Mouse (Mus musculus) stomach, embryonic 15.5 days (tissue): Measurements from ENCODE around the gene Klc1. TPM values are rescaled to one million over a fixed set of nuclear protein-coding genes. Genes with fewer than 3 reads are reported as not detected.

Experiments used
- ATAC-seq: fragments of 200-750 bp; cut with Nextera tagmentation; 2 replicates; pipeline ENCODE4 v1.8.0; 2017; ENCODE audit warnings: low read depth, moderate number of reproducible peaks, moderate TSS enrichment; ENCODE audit not compliant: insufficient read depth, low FRiP score
- H3K27ac ChIP-seq: fragments of 300-500 bp; sonication (generic); 2 replicates; pipeline ENCODE4 v1.5.1; 2015; ENCODE audit warnings: mild to moderate bottlenecking, inconsistent platforms
- H3K27me3 ChIP-seq: fragments of 300-500 bp; sonication (generic); replicated peaks from 2 replicates; pipeline ENCODE4 v1.6.1; 2015; ENCODE audit warnings: inconsistent platforms
- H3K36me3 ChIP-seq: fragments of 300-500 bp; sonication (generic); 2 replicates; pipeline ENCODE4 v1.6.1; 2015; ENCODE audit warnings: inconsistent platforms
- H3K4me1 ChIP-seq: fragments of 300-500 bp; sonication (generic); 2 replicates; pipeline ENCODE4 v1.6.1; 2015; ENCODE audit warnings: inconsistent platforms
- H3K4me2 ChIP-seq: fragments of 300-500 bp; sonication (generic); 2 replicates; pipeline ENCODE4 v1.6.1; 2015; ENCODE audit warnings: mild to moderate bottlenecking, inconsistent platforms
- H3K4me3 ChIP-seq: fragments of 300-500 bp; sonication (generic); replicated peaks from 2 replicates; pipeline ENCODE4 v1.5.1; 2015; ENCODE audit warnings: inconsistent platforms
- H3K9ac ChIP-seq: fragments of 300-500 bp; sonication (generic); 2 replicates; pipeline ENCODE4 v1.6.1; 2015; ENCODE audit warnings: inconsistent platforms
- H3K9me3 ChIP-seq: fragments of 300-500 bp; sonication (generic); 2 replicates; pipeline ENCODE4 v1.6.1; 2016; ENCODE audit warnings: inconsistent platforms
- WGBS: fragments of 180-500 bp; shearing (Covaris S2); methylation state at CpG from one replicate; pipeline ENCODE4 v1.1.7; 2015; 5-methylcytosine and 5-hydroxymethylcytosine counted together
- polyA plus RNA-seq: library from polyadenylated mRNA; unstranded; fragments of >200 nt; fragmentation: Nextera tagmentation; extraction: Ambion mirVana; gene quantifications from 2 replicates; pipeline ENCODE4 v1.2.1, GENCODE M21; 2015

Klc1 gene
- polyA plus RNA-seq, 1 experiment from 2014 or later, result 113 TPM

GRCm38 (mm10) chr12:111746091-111746490 lies 12.6 kb upstream of the Klc1 start:
- H3K9ac ChIP-seq, result no peak overlapping the region
- no peak overlapping the region for H3K4me3 ChIP-seq
- H3K9me3 ChIP-seq, result no peaks in the 10 kb centered on the region
- H3K4me1 ChIP-seq, result peaks cover 37% of the 10 kb centered on the region
- H3K27ac ChIP-seq, result peak overlapping the region; percentile 87
- H3K36me3 ChIP-seq, result no peaks in the 10 kb centered on the region
- peak; percentile 80 for ATAC-seq
- 37% methylated on average over 5 of the region's 5 CpGs for WGBS
- H3K4me2 ChIP-seq, result peak overlapping the region; percentile 19; the same call in 1 of the 2 replicates
- H3K27me3 ChIP-seq, result no peaks in the 10 kb centered on the region

DNA sequence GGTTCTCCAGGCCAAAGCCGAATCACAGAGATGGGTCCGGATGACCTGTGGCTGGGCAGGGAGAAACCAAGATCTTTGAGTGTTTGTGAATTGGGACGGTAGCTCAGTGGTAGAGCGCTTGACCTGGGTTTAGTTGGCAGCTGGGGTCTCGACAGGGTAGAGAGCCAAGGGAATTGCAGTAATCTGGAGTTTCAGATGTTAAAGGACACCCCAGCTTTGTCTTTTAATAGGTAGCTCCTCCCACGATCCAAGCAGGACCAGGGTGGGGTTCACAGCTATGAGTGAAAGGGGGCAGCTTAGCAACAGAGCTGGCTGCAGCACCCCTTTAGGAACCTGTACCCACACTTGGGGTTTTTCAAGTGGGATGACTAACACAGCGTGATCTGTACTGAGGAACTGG lies 11.2 kb upstream of the Klc1 start:
- H3K27me3 ChIP-seq, result no peaks in the 10 kb centered on the region
- peaks cover 37% of the 10 kb centered on the region for H3K4me1 ChIP-seq
- no peaks in the 10 kb centered on the region for H3K9me3 ChIP-seq
- no peak overlapping the region for H3K27ac ChIP-seq
- no peak overlapping the region for H3K4me2 ChIP-seq
- WGBS, result 79% methylated on average over 7 of the region's 7 CpGs
- no peak overlapping the region for H3K4me3 ChIP-seq
- ATAC-seq, result no peak
- H3K9ac ChIP-seq, result no peak overlapping the region
- H3K36me3 ChIP-seq, result no peaks in the 10 kb centered on the region

DNA sequence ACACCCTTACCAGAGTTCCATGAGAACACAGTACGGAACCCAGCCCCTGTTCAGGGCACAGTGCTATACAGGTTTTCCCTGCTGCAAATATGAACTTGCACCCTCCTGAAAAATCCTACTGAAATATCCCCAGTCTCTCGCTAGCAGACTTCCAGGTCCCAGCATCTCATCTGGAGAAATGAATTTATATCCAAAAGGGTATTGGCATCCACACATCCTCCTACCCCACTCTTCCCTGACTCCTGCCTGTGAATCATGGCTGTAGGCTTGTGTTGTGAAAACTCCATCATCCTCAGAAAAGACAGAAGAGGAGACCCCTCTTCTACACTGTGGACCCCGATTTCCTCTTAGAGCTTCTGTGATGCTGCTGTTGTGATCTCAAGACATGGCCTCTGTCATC lies 7.9 kb upstream of the Klc1 start:
- no peak overlapping the region for H3K4me2 ChIP-seq
- no peak for ATAC-seq
- H3K9me3 ChIP-seq, result no peaks in the 10 kb centered on the region
- no peak overlapping the region for H3K9ac ChIP-seq
- no peaks in the 10 kb centered on the region for H3K27me3 ChIP-seq
- no peaks in the 10 kb centered on the region for H3K36me3 ChIP-seq
- H3K27ac ChIP-seq, result no peak overlapping the region
- 88% methylated on average over 3 of the region's 3 CpGs for WGBS
- H3K4me1 ChIP-seq, result peaks cover 13% of the 10 kb centered on the region
- no peak overlapping the region for H3K4me3 ChIP-seq

DNA sequence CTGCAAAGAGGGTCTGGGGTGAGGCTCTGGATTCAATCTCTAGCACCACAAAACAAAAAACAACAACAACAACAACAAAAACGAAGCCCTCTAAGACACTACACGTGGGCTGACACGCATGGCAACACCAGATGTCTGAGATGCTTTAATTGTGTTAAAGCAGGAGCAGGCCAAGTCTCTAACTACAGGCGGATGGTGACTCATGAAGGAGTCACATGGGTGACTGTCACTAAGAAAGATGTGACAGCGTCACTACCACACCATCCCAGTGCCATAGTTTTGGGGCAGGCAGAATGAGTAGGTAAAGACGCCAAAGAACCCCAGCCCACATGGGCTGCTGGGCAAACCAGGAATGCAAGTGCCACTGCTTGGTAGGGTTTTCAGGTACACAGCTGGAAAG lies 6.2 kb upstream of the Klc1 start:
- WGBS, result 90% methylated on average over 6 of the region's 6 CpGs
- Histone ChIP-seq H3K4me2 (no peak overlapping the region), H3K27ac (no peak overlapping the region), H3K4me3 (no peak overlapping the region), H3K36me3 (no peaks in the 10 kb centered on the region), H3K4me1 (no peaks in the 10 kb centered on the region), H3K9ac (no peak overlapping the region), H3K9me3 (no peaks in the 10 kb centered on the region), H3K27me3 (no peaks in the 10 kb centered on the region)
- ATAC-seq, result no peak

DNA sequence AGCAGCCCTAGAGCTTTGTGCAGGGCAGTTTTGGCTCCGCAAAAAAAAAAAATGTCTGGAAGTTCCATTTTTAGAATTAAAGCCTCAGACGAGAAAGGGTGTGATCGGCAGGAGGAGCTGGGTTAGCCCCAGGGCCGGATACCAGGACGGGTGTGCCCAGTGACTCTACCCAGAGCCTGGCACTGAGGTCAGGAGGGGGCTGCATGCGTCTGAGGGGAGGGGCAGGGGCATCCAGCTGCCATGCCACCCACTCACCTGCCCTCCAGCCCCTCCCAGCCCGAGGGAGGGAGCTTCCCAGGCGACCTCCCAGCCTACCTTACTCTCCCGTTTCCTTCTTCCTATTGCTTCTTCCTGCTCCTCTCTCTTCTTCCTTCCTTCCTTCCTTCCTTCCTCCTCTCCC lies 5.3 kb upstream of the Klc1 start:
- H3K9ac ChIP-seq, result no peak overlapping the region
- 58% methylated on average over 9 of the region's 9 CpGs for WGBS
- no peaks in the 10 kb centered on the region for H3K27me3 ChIP-seq
- no peaks in the 10 kb centered on the region for H3K36me3 ChIP-seq
- no peaks in the 10 kb centered on the region for H3K9me3 ChIP-seq
- H3K4me1 ChIP-seq, result peaks cover 6% of the 10 kb centered on the region
- H3K27ac ChIP-seq, result no peak overlapping the region
- ATAC-seq, result no peak
- H3K4me2 ChIP-seq, result no peak overlapping the region
- H3K4me3 ChIP-seq, result no peak overlapping the region

DNA sequence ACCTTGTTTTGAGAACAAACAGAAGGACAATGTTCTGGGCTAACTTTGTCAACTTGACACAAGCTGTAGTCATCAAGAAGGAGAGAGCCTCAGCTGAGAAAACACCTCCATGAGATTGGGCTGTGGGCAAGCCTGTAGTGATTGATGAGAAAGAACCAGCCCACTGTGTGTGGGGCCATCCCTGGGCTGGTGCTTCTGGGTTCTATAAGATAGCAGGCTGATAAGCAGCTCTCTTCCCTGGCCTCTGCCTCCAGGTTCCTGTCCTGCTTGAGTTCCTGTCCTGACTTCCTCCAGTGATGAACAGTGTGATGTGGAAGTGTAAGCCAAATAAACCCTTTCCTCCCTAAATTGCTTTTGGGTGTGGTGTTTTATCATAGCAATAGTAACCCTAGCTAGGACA lies 3.9 kb upstream of the Klc1 start:
- no peaks in the 10 kb centered on the region for H3K9me3 ChIP-seq
- no peak overlapping the region for H3K4me2 ChIP-seq
- ATAC-seq, result no peak
- peaks cover 8% of the 10 kb centered on the region for H3K4me1 ChIP-seq
- H3K9ac ChIP-seq, result no peak overlapping the region
- no peak overlapping the region for H3K4me3 ChIP-seq
- H3K27me3 ChIP-seq, result no peaks in the 10 kb centered on the region
- H3K27ac ChIP-seq, result no peak overlapping the region
- H3K36me3 ChIP-seq, result no peaks in the 10 kb centered on the region

GRCm38 (mm10) chr12:111755231-111755630 lies 3.4 kb upstream of the Klc1 start:
- Histone ChIP-seq H3K4me1 (peaks cover 13% of the 10 kb centered on the region), H3K4me2 (no peak overlapping the region), H3K9me3 (no peaks in the 10 kb centered on the region), H3K4me3 (no peak overlapping the region), H3K9ac (no peak overlapping the region), H3K27me3 (no peaks in the 10 kb centered on the region), H3K36me3 (no peaks in the 10 kb centered on the region), H3K27ac (no peak overlapping the region)
- 37% methylated on average over 2 of the region's 2 CpGs for WGBS
- no peak for ATAC-seq

- Histone ChIP-seq H3K27ac (no peak overlapping the region), H3K27me3 (no peaks in the 10 kb centered on the region), H3K4me2 (no peak overlapping the region), H3K4me3 (no peak overlapping the region), H3K9me3 (no peaks in the 10 kb centered on the region), H3K9ac (no peak overlapping the region), H3K36me3 (no peaks in the 10 kb centered on the region), H3K4me1 (peaks cover 20% of the 10 kb centered on the region)
- no peak for ATAC-seq
- 40% methylated on average over 4 of the region's 4 CpGs for WGBS
Measured at GRCm38 (mm10) chr12:111756082-111756697, 2.5 kb upstream of the Klc1 start.

DNA sequence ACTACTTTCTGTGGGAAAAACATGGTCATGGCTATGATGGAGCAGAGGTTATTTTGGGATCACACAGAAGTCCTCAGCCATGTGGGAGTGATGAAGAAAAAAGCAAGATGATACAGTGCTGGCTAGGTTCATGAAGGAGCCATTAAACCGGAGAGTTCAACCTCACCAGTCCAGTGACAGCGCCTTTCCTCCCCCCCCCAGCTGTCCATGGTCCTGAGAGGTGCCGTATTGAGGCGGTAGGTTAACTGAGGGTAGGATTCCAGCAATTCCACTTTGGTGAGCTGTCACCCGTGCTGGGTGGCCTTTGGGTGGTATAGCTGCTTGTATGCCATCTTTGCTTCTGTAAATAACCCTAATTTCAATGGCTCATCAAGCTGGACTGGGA lies 2.0 kb upstream of the Klc1 start:
- Histone ChIP-seq H3K27ac (no peak overlapping the region), H3K27me3 (no peaks in the 10 kb centered on the region), H3K36me3 (no peaks in the 10 kb centered on the region), H3K4me3 (no peak overlapping the region), H3K4me1 (peaks cover 20% of the 10 kb centered on the region), H3K9ac (no peak overlapping the region), H3K4me2 (no peak overlapping the region), H3K9me3 (no peaks in the 10 kb centered on the region)
- 33% methylated on average over 5 of the region's 5 CpGs for WGBS
- ATAC-seq, result no peak

GRCm38 (mm10) chr12:111757561-111758325 lies 906 bp upstream of the Klc1 start:
- H3K27ac ChIP-seq, result peak overlapping the region; percentile 89; the same call in 1 of the 2 replicates
- peak overlapping the region; percentile 99 for H3K4me2 ChIP-seq
- H3K27me3 ChIP-seq, result no peaks in the 10 kb centered on the region
- H3K4me1 ChIP-seq, result peaks cover 26% of the 10 kb centered on the region
- 54% methylated on average over 10 of the region's 10 CpGs for WGBS
- no peak for ATAC-seq
- H3K9me3 ChIP-seq, result no peaks in the 10 kb centered on the region
- H3K9ac ChIP-seq, result no peak overlapping the region; the same call in 1 of the 2 replicates
- H3K36me3 ChIP-seq, result no peaks in the 10 kb centered on the region
- H3K4me3 ChIP-seq, result peak overlapping the region; percentile 94

DNA sequence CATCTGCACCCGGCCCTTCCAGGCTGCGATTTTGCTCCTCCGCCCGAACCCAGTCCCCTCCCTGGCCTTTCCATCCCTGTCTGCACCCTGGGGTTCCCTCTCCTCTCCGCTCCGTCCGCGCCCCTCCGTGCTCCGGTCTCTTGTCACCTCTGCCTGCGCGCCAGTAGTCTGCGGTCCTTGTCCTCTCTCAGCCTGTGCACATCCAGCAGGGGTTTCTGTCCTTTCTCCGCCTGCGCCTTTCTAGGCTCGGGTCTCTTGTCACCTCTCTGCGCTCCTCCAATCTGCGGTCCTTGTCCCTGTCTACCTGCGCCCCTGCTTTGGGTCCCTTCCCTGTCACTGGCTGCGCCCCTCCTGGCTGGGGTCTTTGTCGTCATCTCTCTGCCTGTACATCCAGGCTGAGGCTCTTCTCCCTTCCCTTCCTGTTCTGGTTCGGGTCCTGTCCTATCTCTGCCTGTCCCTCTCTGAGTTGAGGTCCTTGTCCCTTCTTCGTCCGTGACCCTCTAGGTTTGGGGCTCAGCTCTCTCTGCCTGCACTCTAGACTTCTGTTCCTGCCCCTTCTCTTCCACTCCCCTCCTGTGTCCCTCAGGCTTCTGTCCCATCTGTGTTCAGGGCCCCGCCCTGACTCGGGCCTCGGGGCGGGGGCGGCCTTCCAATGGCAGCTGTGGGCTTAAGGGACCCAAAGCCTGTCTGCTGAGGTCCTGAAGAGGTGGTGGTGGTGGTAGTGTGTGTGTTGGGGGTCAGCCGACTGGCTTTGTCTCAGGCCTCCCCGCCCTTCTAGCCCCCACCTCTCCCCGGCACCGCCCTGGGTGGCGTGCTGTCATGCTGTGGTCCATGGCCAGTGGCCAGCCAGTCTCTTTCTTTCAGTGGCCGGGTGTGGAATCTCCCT lies 770 bp downstream of the Klc1 start:
- peak; percentile 8; the same call in 1 of the 2 replicates for ATAC-seq
- no peaks in the 10 kb centered on the region for H3K9me3 ChIP-seq
- peak overlapping the region; percentile 93 for H3K9ac ChIP-seq
- H3K4me3 ChIP-seq, result peak overlapping the region; percentile 94
- 0 out of 2 replicates have a peak, but pooled peaks cover 4% of the 10 kb centered on the region for H3K36me3 ChIP-seq
- WGBS, result 3% methylated on average over 33 of the region's 35 CpGs
- peak overlapping the region; percentile 99 for H3K4me2 ChIP-seq
- H3K27ac ChIP-seq, result peak overlapping the region; percentile 89
- H3K27me3 ChIP-seq, result no peaks in the 10 kb centered on the region
- H3K4me1 ChIP-seq, result peaks cover 29% of the 10 kb centered on the region
